Mouse (Mus musculus) liver, postnatal 0 days (tissue): ENCODE results near the gene Them5. TPM values are rescaled to one million over a fixed set of nuclear protein-coding genes. Genes with fewer than 3 reads are reported as not detected.
A peak's percentile ranks its signal among the peaks of the same experiment; 100 is the strongest.

Source experiments
- ATAC-seq: fragments of 200-750 bp; cut with Nextera tagmentation; 2 replicates; pipeline ENCODE4 v1.8.0; 2017; ENCODE audit warnings: mild to moderate bottlenecking, moderate library complexity
- DNase-seq: peaks from one replicate; pipeline ENCODE4 v3.0.0-alpha.2; 2016
- H3K27ac ChIP-seq: fragments of 300-500 bp; sonication (generic); 2 replicates; pipeline ENCODE4 v1.5.1; 2014; ENCODE audit warnings: antibody characterized with exemption, moderate library complexity, mild to moderate bottlenecking, low read depth
- H3K27me3 ChIP-seq: fragments of 300-500 bp; sonication (generic); 2 replicates; pipeline ENCODE4 v1.6.1; 2014; ENCODE audit warnings: low read length, control low read depth, mixed read lengths; ENCODE audit not compliant: insufficient read depth
- H3K36me3 ChIP-seq: fragments of 300-500 bp; sonication (generic); replicated peaks from 2 replicates; pipeline ENCODE4 v1.6.1; 2014; ENCODE audit warnings: mild to moderate bottlenecking, control low read depth, low read length, moderate library complexity, mixed read lengths; ENCODE audit not compliant: insufficient read depth
- H3K4me1 ChIP-seq: fragments of 300-500 bp; sonication (generic); 2 replicates; pipeline ENCODE4 v1.6.1; 2014; ENCODE audit warnings: antibody characterized with exemption, mild to moderate bottlenecking, control low read depth; ENCODE audit not compliant: insufficient read depth
- H3K4me2 ChIP-seq: fragments of 300-500 bp; sonication (generic); 2 replicates; pipeline ENCODE4 v1.6.1; 2014; ENCODE audit warnings: low read depth, mild to moderate bottlenecking, low read length, moderate library complexity, mixed read lengths
- H3K4me3 ChIP-seq: fragments of 300-500 bp; sonication (generic); 2 replicates; pipeline ENCODE4 v1.5.1; 2014; ENCODE audit warnings: low read depth, low read length
- H3K9ac ChIP-seq: fragments of 300-500 bp; sonication (generic); replicated peaks from 2 replicates; pipeline ENCODE4 v1.6.1; 2014; ENCODE audit warnings: mild to moderate bottlenecking, moderate library complexity
- H3K9me3 ChIP-seq: fragments of 300-500 bp; sonication (generic); 2 replicates; pipeline ENCODE4 v1.6.1; 2016; ENCODE audit warnings: mild to moderate bottlenecking, control low read depth, low read length, mixed read lengths
- CTCF ChIP-seq: sonication (generic); IDR thresholded peaks from 2 replicates; pipeline ENCODE4 v1.5.1; 2016; ENCODE audit warnings: antibody characterized with exemption, low read depth
- EP300 ChIP-seq: IDR thresholded peaks from 2 replicates; pipeline ENCODE4 v1.6.1; 2016; ENCODE audit warnings: antibody characterized with exemption, low read depth, mild to moderate bottlenecking
- WGBS: fragments of 180-500 bp; shearing (Covaris S2); extraction: QIAGEN DNeasy Blood & Tissue Kit; methylation state at CpG from one replicate; pipeline ENCODE4 v1.1.7; 2014; ENCODE audit not compliant: insufficient replicate concordance; 5-methylcytosine and 5-hydroxymethylcytosine counted together
- polyA plus RNA-seq: library from polyadenylated mRNA; unstranded; fragments of >200 nt; fragmentation: Nextera tagmentation; extraction: Ambion mirVana; gene quantifications from 2 replicates; pipeline ENCODE4 v1.2.1, GENCODE M21; 2015

Them5 gene
- polyA plus RNA-seq = not detected in 2 replicates

DNA sequence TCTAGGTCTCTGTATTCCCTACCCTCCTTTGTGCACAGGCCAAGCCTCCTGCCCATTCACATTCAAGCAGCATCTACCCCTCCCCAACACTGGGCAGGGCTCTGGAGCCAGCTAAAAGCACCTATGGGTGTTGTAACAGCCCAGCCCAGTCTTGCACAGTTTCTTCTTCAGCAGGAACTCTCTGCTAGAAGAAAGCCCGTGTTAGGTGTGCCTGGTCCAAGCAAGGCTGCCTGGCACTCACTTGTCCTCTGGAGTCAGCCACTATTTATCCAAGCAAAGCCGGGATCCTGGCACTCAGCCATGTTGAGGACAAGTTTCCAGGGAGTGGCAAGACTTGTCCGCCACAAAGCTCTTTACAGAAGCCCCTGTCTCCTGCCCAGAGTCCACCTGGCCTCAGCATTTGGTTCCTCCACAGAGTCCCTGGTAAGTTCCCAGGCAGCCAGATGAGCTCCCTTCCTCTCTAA, at the start of gene Them5:
Gene Them5 (plus strand): TSS at position 141 of the 464 bp plus-strand sequence.
- Histone ChIP-seq H3K27me3 (no peaks in the 10 kb centered on the region), H3K36me3 (no peaks in the 10 kb centered on the region), H3K27ac (no peak within 1 kb of the TSS), H3K9me3 (no peaks in the 10 kb centered on the region), H3K4me3 (no peak within 1 kb of the TSS), H3K9ac (no peak within 1 kb of the TSS), H3K4me1 (no peaks in the 10 kb centered on the region), H3K4me2 (no peak within 1 kb of the TSS)
- TF ChIP-seq EP300 (no peak), CTCF (no peak)
- DNase-seq (no peak), ATAC-seq (no peak)
- WGBS = 37% methylated on average over 3 of the region's 3 CpGs

DNA sequence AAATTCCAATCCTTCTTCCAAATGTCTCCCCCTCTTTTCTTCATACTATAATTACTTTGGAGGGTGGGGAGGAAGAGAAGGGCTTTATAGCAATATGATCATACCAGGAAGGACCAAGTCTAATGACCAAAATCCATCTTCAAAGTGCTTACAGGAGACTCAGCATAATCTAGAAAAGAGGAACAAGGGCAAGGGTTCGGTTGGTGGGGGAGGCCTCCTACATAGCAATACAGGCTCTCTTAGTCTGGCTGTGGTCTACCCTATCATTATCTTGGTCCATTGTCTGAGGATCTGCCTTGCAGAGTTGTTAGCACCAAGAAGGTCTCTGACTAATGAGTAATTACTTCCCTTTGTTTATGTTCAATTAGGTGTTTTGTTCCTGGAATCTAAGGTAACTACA, 36.4 kb upstream of the Them5 start:
- no peaks in the 10 kb centered on the region; the same call in 1 of the 2 replicates for H3K9me3 ChIP-seq

DNA sequence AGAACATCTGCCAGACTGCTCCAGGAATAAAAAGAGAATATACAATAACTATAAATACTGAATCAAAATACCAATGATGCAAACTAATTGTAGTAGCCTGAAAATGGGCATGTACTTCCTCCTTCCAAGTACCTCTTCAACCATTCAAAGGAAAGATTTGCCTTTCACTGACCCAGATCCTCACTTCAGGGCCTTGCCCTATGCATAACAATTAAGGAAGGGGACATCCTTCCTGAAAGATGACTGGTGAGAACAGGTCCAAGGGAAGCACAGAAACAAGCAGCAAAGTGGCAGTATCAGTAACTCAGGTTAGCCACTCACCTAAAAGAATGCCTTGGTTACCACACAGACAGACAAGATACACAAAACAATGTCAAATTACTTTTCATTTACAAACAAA, 34.9 kb upstream of the Them5 start:
- Histone ChIP-seq H3K27ac (no peak overlapping the region), H3K9me3 (no peaks in the 10 kb centered on the region; the same call in 1 of the 2 replicates), H3K27me3 (no peaks in the 10 kb centered on the region), H3K4me3 (no peak overlapping the region), H3K36me3 (no peaks in the 10 kb centered on the region), H3K4me2 (no peak overlapping the region), H3K4me1 (peaks cover 10% of the 10 kb centered on the region; the same call in 1 of the 2 replicates), H3K9ac (no peak overlapping the region)
- DNase-seq (no peak), ATAC-seq (no peak)
- TF ChIP-seq CTCF (no peak), EP300 (no peak)

More for the DNA sequence above, 36.4 kb upstream of the Them5 start:
- Histone ChIP-seq H3K4me2 (no peak overlapping the region), H3K4me3 (no peak overlapping the region), H3K36me3 (no peaks in the 10 kb centered on the region), H3K9ac (no peak overlapping the region), H3K27me3 (no peaks in the 10 kb centered on the region), H3K27ac (no peak overlapping the region), H3K4me1 (peaks cover 5% of the 10 kb centered on the region; the same call in 1 of the 2 replicates)
- 44% methylated on average over 1 of the region's 1 CpGs for WGBS
- ATAC-seq = no peak
- no peak for DNase-seq
- no peak for TF ChIP-seq CTCF
- no peak for TF ChIP-seq EP300

- Histone ChIP-seq H3K4me2 (peak within 1 kb of the TSS; percentile 79), H3K9ac (peak within 1 kb of the TSS; percentile 62), H3K36me3 (no peaks in the 10 kb centered on the region), H3K4me1 (peaks cover 11% of the 10 kb centered on the region; the same call in 1 of the 2 replicates), H3K27ac (peak within 1 kb of the TSS; percentile 81), H3K27me3 (no peaks in the 10 kb centered on the region), H3K9me3 (no peaks in the 10 kb centered on the region), H3K4me3 (peak within 1 kb of the TSS; percentile 64)
- DNase-seq (peak; percentile 92), ATAC-seq (peak; percentile 100)
- 2% methylated on average over 47 of the region's 47 CpGs for WGBS
- TF ChIP-seq CTCF (0 out of 2 replicates have a peak, but pooled peaks have one; percentile 9), EP300 (no peak; the same call in 1 of the 2 replicates)
Measured at GRCm38 (mm10) chr3:94309633-94310363, 32.1 kb upstream of the Them5 start, which contains the start of gene Them4. Gene Them4, plus strand, starts transcription at chr3:94310089.

DNA sequence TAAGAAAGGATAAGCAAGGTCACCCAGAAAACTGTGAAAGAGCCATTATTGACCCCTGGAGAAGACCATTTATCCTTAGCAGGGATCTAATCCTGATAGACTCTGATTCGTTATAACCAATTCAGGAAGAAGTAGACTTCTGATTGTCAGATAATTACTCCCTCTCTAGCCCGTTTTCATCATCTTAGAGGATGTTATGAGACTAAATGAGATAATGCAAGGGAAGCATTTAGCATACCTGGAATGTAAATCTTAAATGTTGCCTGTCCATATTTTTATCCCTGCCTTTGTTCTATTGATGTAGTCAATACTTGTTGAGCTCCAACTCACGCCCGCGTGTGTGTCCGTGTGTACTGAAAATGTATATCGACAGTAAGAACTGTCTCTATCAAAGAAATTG, 31.4 kb upstream of the Them5 start:
- peak overlapping the region; percentile 62 for H3K9ac ChIP-seq
- 37% methylated on average over 7 of the region's 7 CpGs for WGBS
- DNase-seq (no peak), ATAC-seq (no peak)
- H3K27ac ChIP-seq = peak overlapping the region; percentile 81
- H3K9me3 ChIP-seq = no peaks in the 10 kb centered on the region
- H3K4me3 ChIP-seq = peak overlapping the region; percentile 64
- TF ChIP-seq EP300 (no peak), CTCF (no peak)
- peaks cover 11% of the 10 kb centered on the region; the same call in 1 of the 2 replicates for H3K4me1 ChIP-seq
- peak overlapping the region; percentile 79 for H3K4me2 ChIP-seq
- no peaks in the 10 kb centered on the region for H3K36me3 ChIP-seq
- H3K27me3 ChIP-seq = no peaks in the 10 kb centered on the region

DNA sequence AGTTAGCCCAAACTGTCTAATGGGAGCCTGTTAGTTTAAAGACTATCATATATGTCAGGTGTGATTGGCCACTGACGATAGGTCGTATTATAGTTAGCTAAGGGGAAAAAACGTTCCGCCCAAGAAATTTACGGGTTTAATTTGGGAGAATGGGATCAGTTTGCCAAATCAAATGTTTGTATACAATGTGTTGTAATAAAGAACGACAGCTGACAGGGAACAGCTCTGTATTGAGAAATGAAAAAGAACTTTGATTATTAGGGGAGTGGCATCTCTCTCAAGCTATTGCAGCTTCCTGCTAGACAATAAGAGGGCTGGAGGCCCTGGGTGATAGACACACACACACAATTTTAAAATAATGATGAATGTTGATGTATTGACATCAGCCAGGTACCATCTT, 31.0 kb upstream of the Them5 start:
- H3K9ac ChIP-seq = peak overlapping the region; percentile 62; the same call in 1 of the 2 replicates
- WGBS = 56% methylated on average over 6 of the region's 6 CpGs
- no peaks in the 10 kb centered on the region for H3K27me3 ChIP-seq
- H3K4me1 ChIP-seq = peaks cover 11% of the 10 kb centered on the region; the same call in 1 of the 2 replicates
- peak overlapping the region; percentile 81 for H3K27ac ChIP-seq
- H3K9me3 ChIP-seq = no peaks in the 10 kb centered on the region
- ATAC-seq (no peak), DNase-seq (no peak)
- H3K4me3 ChIP-seq = peak overlapping the region; percentile 64
- no peaks in the 10 kb centered on the region for H3K36me3 ChIP-seq
- peak overlapping the region; percentile 79 for H3K4me2 ChIP-seq
- peak; percentile 16; the same call in 1 of the 2 replicates for TF ChIP-seq EP300
- TF ChIP-seq CTCF = no peak
